Mouse (Mus musculus) embryo, embryonic 11.5 days (tissue): ENCODE measurements at regions not wholly inside any gene's neighbourhood (a gene's known extent, or its start where the extent isn't known, plus 50 kb on each side); places are given as distances from the start of the nearest gene placed in this dataset.

Source experiments
- DNase-seq: peaks from one replicate; pipeline ENCODE4 v3.0.0-alpha.2; 2012; ENCODE audit warnings: low read depth, low spot score

GRCm38 (mm10) chr15:88370366-88370765, 229.7 kb upstream of the Zdhhc25 start:
- DNase-seq: no peak

GRCm38 (mm10) chr15:88372039-88372438, 228.1 kb upstream of the Zdhhc25 start:
- no peak for DNase-seq

GRCm38 (mm10) chr15:88373923-88374322, 226.2 kb upstream of the Zdhhc25 start:
- no peak for DNase-seq

- DNase-seq: no peak
These were observed 220.8 kb upstream of the Zdhhc25 start for GRCm38 (mm10) chr15:88379342-88379741.

GRCm38 (mm10) chr15:88379951-88380623, 220.0 kb upstream of the Zdhhc25 start:
- peak; percentile 20 for DNase-seq

GRCm38 (mm10) chr15:88381419-88381818, 218.7 kb upstream of the Zdhhc25 start:
- DNase-seq: no peak

- DNase-seq: no peak
These were observed 214.2 kb upstream of the Zdhhc25 start for GRCm38 (mm10) chr15:88385943-88386342.

- no peak for DNase-seq
These were observed 213.4 kb upstream of the Zdhhc25 start for GRCm38 (mm10) chr15:88386711-88387110.

- no peak for DNase-seq
These were observed 208.3 kb upstream of the Zdhhc25 start for GRCm38 (mm10) chr15:88391822-88392221.

GRCm38 (mm10) chr15:88399064-88399463, 201.0 kb upstream of the Zdhhc25 start:
- DNase-seq: peak; percentile 11

GRCm38 (mm10) chr15:88399989-88400388, 200.1 kb upstream of the Zdhhc25 start:
- no peak for DNase-seq

- DNase-seq: no peak
These were observed 199.3 kb upstream of the Zdhhc25 start for GRCm38 (mm10) chr15:88400787-88401186.

- no peak for DNase-seq
These were observed 191.4 kb upstream of the Zdhhc25 start for GRCm38 (mm10) chr15:88408461-88409379.

- no peak for DNase-seq
These were observed 185.9 kb upstream of the Zdhhc25 start for GRCm38 (mm10) chr15:88414206-88414605.

GRCm38 (mm10) chr15:88418881-88419280, 181.2 kb upstream of the Zdhhc25 start:
- no peak for DNase-seq

GRCm38 (mm10) chr15:88428441-88428840, 171.7 kb upstream of the Zdhhc25 start:
- DNase-seq: peak; percentile 8

- DNase-seq: no peak
These were observed 169.2 kb upstream of the Zdhhc25 start for GRCm38 (mm10) chr15:88430941-88431340.

GRCm38 (mm10) chr15:88448272-88448671, 151.8 kb upstream of the Zdhhc25 start:
- DNase-seq: no peak

GRCm38 (mm10) chr15:88451241-88451640, 148.9 kb upstream of the Zdhhc25 start:
- no peak for DNase-seq

GRCm38 (mm10) chr15:88468107-88468506, 132.0 kb upstream of the Zdhhc25 start:
- no peak for DNase-seq

GRCm38 (mm10) chr15:88468810-88469209, 131.3 kb upstream of the Zdhhc25 start:
- DNase-seq: peak; percentile 41

GRCm38 (mm10) chr15:88469508-88470455, 130.3 kb upstream of the Zdhhc25 start:
- DNase-seq: no peak
